Mouse (Mus musculus): ENCODE data around the gene Krt80.

The Krt80 gene

GRCm38 (mm10) chr15:101316279-101316912 is 53.6 kb downstream of the Krt80 start:
- DNase-seq: peak in 1 of 2 experiments; percentile 13

DNA sequence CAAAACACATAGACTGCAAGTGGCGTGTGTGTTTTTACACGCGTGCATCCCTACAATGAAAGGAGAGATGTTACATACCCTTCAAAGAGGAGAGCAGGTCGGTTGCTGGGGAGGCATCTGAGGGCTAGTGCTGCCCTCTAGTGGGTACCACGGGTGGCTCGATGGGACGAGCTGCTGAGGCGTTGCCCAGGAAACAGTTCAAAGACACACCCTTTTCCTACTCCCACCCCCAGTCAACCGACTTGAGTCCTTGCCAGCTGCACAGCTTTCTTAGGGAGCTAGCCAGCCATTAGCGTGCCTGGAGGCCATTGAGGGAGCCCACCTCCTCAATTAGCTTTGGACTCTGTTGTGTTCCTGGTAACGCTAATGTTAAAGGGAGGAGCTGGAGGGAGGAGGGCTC is 54.1 kb downstream of the Krt80 start:
- DNase-seq: peak; percentile 76 to 81

GRCm38 (mm10) chr15:101315378-101315777 is 54.6 kb downstream of the Krt80 start:
- no peak for DNase-seq

DNA sequence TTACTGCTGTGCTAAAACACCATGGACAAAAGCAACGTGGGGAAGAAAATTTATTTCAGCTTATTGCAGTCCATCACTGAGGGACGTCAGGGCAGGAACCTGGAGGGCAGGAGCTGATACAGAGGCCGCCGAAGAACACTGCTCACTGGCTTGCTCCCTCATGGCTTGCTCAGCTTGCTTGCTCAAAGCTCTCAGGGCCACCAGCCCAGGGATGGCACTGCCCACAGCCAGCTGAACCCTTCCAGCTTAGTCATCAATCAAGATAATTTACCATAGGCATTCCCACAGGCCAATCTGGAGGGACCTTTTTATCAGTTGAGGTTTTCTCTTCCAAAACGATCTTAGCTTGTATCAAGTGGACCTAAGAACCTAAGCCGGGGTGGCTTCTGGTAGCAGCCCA is 58.0 kb downstream of the Krt80 start:
- DNase-seq: no peak

DNA sequence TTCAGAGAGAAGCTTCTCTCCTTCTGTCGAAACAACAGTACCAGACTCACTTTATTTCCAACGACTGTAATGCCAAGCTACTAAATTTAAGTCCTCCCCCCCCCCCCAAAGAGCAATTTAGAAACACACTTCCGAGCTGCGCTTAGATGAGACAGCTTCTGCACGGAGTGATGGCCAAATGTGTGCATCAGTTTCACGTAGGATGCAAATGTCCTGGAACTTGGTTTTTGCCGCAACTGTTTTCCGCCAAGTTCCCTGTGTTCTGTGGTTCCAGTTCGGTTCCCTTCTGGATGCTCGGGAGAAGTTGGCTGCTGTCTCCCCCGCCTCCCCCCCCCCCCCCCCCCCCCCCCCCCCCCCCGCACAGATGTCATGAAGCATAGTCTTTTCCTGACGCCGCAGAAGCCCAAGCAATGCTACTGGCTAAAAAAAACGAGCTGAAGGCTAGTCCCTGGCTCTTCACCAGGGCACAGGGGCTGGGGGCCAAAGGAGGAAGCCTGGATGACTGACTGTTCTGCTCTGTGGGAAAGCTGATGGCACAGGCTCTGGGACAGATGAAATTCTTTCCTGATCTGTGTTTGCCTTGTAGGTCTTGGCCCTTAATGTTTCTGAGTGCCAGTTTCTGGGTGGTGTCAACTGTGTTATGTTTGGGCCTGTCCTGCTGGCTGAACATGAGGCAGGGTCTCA is 58.7 kb downstream of the Krt80 start:
- DNase-seq: no peak

- no peak for DNase-seq
These were observed 60.5 kb downstream of the Krt80 start for GRCm38 (mm10) chr15:101309493-101309892.

- DNase-seq: no peak
These were observed 61.3 kb downstream of the Krt80 start for GRCm38 (mm10) chr15:101308440-101309348.

- no peak for DNase-seq
These were observed 63.5 kb downstream of the Krt80 start for GRCm38 (mm10) chr15:101306459-101306858.

DNA sequence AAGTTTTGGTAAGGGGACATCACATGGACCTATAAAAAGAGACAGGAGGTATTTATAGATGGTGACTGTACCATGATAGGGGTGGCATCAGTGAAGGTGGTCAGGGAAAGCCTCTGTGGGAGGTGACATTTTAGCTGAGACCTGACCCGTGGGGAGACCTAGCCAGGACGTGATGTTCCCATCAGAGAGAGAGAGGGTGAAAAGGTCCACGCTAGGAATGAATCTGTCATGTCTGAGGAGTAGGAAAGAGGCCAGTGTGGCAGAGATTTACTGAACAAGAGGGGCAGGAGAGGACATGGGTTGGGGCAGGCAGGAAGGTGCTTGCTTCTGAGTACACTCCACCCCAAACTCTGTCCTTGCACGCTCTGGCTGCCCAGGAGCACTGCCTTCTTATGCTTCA is 66.1 kb downstream of the Krt80 start:
- no peak for DNase-seq

DNA sequence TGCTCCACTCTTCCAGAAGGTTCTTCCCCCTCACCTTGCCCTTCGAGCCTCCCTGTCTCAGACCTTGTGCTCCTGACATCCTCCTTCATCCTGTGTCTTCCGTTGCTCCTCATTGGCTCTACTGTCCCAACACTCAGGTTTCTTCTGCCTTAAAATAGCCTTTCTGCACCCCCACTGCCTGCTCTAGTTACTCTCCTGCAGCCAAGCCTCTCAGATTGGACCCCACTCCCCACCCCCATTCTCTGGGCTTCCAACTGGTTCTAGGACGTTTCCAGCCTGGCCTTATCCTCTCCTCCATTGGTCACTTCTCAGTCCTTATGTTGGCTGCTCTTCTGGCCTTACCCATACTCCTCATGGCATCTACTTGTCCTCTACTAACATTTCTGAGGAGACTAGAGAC is 67.8 kb downstream of the Krt80 start:
- DNase-seq: no peak

DNA sequence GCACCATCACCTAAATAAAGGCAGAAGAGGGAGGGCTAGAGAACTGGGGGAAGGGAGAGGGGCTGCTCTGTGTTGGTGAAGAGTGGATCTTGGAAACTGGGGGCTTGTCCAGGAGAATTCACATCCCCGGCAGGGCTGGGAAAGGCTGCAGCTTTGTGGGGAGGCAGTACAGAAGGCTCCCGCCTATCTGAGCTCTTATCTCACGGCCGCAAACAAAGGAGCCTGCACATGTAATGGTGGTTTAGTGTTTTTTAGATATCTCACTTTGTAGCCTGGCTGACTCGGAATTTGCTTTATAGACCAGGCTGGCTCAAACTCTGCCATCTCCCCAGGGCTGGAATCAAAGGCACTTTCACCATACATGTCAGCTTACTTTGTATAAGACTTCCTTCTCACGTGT is 69.8 kb downstream of the Krt80 start:
- DNase-seq: no peak

DNA sequence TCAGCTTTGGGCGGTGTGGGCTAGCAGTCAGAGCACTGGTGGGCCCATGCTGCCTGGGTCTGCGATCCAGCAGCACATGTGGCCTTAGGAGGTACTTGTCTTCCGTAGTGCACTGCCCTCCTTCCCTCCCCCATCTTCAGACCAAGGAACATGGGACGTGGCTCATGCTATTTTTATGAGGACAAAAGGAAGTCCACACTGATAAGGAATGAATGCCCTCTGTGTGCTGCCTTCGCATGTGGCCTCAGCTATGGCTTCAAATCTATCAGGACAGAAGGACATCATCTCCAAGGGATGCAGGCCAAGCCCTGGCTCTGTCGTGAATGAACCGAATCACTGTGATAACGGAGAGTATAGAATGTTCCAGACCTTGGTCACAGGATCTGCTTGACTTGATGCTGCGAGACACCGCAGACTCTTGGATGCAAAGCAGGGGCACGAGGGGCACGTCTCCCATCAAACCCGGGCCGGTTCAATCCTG is 70.4 kb downstream of the Krt80 start:
- no peak for DNase-seq

GRCm38 (mm10) chr15:101298550-101298949 is 71.4 kb downstream of the Krt80 start:
- no peak for DNase-seq

- DNase-seq: no peak
These were observed 72.0 kb downstream of the Krt80 start for GRCm38 (mm10) chr15:101297988-101298387.

Measured in spleen, adult 18-20 months (tissue).